Mouse (Mus musculus) CD4-positive, CD25-positive, alpha-beta regulatory T cell, adult 2 months (primary cell): ENCODE data around the gene Rictor.
"Not testable (repeated sequence)": the region's sequence is repeated elsewhere in the genome, so short reads cannot be mapped to it uniquely, and the experiment has no call there.

Experiments
- DNase-seq: peaks from one replicate; pipeline ENCODE4 v3.0.0-alpha.2; 2012; ENCODE audit warnings: low read depth, low spot score

Rictor gene

DNA sequence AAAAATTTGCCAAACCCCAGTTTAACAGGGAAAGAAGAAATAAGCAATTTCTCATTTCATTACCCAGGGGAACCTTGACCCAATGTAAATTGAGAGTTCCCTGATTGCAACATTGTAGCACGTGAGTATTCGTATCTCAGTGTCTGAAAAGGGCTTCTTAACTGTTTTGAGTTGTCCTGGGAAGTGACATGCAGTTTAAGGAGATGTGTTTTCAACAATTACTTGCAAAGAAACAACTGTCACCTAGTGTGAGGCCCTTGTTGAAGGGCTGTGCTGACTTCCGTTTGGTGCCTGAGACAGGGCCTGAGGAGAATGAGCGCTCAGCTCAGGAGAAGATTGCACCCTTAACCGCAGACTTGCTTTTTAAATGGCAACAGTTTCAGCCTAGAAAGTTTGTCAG is 24.9 kb downstream of the Rictor start:
- peak; percentile 35 for DNase-seq

DNA sequence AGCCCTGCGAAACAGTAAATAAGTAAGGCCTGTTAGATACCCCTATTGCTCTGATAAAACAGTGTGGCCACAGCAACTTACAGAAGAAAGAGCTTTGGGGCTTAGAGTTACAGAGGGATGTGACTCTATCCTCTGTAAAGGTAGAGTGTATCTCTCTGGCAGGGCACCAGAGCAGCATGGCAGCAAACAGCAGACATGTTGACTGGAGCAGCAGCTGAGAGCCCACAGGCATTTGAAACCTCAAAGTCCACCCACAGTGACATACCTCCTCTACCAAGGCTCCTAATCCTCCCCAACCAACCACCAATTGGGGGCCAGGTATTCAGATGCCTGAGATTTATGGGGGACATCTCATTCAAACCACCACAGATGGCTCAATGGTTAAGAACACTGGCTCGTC is 31.0 kb downstream of the Rictor start:
- no peak for DNase-seq

DNA sequence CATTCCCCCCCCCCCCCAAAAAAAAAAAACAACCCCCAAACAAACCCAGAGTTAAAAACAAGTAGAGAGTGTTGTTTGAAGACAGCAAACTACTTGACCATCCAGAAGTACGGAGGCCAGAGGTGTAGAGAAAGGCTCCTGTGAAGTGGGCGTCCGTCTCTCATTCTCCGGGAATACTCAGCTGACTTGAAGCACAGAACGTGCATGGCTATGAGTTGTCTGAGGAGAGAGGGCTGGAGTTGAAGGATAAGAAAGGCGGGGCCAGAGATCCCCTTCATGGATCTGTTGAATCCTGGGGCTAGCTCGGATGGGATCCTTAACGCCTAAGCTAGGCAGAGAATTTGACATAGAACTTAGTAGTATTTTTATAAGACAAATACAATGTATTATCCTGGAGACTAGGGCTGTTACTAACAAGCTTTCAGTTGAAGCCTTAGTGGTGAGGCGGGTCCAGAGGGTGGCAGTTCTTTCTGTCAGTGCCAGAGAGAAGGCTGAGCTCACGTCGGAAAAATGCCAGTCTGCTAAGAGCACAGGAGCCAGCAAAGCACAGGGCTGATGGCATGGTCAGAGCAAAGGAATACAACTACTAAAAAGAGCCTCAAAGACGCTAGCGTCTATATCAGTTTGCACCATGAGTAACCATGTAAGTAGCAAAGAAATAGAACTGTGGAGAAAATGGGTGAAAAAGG is 34.3 kb downstream of the Rictor start:
- DNase-seq = no peak

DNA sequence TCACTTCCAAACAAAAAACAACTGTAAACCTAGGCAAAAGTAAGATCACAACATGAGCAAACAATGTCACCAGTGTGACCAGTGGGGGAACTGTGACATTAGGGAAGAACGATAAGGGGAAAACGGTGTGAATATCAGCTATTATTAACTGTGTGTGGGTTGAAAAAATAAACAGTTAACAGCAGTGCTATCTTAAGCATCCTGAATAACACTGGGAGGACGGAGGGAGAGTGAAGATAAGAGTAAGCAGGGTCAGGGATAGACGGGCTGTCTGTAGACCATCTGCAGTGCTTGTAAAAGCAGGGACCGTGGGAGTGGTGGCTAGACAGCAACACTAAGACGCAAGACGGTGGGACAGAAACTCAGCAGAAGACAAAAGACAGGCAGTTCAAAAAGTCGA is 35.5 kb downstream of the Rictor start:
- DNase-seq = no peak

DNA sequence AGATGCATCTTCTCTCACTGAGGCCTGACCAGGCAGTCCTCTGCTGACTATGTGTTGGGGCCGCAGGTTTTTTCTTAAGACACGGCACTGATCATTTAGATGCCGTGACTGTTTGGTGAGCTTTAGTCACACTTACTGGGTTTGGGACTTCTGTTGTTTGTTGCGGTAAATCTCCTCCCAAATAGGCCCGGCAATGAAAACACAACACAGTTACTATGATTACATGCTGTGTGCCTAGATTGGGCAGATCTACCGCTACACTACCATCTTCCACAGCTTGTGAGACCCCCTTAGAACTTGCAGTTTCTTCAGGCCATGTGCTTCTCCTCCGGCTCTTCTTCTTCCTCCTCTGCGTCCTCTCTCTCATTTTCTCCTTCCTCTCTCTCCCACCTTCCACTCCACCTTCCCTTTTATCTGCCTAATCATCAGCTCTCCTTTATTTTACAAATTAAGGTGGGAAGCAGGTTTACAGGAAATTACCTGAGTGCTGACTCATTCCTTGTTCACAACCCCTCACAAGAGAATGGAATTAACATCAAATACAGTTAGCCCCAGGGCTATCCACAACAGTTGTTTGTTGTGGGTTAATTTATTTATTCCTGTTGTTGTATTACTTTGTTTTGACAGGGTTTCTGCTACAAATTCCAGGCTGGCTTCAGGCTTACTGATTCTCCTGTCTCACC is 38.3 kb downstream of the Rictor start:
- DNase-seq = not testable (repeated sequence)

DNA sequence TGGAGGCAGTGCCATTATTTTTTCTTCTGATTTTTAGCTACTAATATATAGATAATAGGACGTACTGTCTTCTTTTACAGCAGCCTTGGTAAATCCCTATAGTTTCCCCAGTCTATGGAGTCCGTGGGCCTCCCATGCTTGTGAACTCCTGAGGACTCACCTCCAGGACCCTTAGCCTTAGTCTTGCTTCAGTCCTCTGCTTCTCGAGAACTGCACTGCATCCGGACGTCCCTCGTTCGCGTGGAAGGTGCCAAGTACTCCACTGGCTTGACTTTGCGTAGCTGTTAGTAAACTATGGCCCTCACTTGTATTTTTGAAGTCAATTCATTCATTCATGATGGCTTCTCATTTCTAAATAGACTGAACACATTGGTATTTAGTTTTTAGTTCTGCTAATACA is 38.8 kb downstream of the Rictor start:
- DNase-seq = no peak

DNA sequence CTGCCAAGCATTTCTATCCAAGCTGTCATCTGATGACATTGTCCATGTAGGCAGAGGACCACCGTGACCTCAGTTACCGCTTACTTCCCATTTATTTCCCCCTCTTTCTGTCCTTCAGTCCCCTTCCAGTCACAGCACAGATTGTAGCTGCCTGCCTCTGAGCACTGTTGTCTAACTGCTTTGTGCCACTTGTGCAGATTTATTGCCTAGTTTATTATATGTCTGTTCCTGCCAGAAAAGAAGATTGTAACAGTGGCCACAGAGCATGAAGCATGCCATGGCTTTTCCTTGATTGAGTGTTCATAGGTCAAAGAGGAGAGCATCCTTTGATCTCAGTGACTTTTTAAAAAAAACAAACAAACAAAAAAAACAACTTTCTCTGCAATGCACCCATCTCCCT is 46.2 kb downstream of the Rictor start:
- no peak for DNase-seq

DNA sequence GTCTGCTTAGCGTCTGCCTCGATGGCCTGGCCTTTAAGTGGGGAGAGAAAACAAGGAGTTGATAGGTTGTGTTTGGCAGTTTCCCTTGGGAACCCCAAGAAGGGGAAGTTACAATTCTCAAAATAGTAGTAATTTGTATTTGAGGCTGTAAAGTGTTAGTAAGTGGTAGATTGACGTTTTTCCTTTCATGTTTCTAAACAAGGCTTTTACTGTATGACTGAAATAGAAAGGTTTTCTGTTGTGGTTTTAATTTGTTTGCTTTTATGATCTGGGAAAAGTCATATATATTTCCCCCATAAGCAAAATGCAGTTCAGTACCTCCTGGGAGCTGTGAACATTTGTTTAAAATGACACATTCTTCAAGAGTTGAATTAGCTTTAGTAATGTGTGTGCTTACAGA is 64.1 kb downstream of the Rictor start:
- no peak for DNase-seq

DNA sequence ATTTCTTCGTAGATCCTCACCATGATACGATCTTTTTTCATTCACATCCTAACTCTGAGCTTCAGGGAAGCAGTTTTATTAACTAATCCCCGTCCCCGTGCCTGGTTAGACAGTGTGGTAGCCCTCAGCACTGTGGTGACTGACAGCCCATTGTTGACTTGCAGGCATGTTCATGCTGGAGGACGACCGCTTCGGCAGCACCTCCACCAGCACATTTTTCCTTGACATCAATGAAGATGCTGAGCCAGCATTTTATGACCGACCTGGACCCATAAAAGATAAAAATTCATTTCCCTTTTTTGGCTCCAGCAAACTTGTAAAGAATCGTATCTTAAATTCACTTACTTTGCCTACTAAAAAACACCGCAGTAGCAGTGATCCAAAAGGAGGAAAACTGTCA is 78.0 kb downstream of the Rictor start:
- DNase-seq = no peak

DNA sequence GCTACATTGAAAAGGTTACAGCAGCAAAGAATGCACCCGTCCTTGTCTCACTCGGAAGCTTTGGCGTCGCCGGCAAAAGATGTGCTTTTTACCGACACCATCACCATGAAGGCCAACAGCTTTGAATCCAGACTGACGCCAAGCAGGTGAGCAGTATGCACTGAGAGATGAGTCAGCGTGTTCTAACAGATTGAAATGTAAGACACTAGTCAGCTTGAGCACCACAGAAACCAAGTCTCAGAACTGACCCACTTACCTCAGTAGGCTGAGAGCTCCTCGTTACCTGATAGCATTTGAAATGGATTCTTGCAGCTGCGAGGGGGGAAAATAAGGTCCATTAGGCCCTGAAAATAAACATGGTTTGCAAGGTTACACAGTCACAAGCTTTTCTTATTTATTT is 79.1 kb downstream of the Rictor start:
- no peak for DNase-seq

DNA sequence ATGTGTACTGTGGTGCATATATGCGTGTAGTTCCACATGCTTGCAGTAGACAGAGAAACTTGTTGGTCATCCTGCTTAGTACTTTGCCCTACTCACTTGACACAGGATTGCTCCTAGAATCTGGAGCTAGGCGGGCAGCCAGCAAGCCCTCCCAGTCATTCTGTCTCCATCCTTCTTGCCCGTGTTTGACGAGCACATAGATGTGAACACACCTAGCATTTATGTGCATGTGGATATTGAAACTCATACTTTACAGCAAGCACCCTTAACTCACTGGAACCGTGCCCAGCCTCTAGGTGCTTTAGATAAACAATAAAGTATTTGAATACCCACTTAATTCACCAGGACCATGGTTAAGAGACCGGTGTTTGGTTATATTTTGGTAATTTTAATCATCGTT is 81.8 kb downstream of the Rictor start:
- no peak for DNase-seq

DNA sequence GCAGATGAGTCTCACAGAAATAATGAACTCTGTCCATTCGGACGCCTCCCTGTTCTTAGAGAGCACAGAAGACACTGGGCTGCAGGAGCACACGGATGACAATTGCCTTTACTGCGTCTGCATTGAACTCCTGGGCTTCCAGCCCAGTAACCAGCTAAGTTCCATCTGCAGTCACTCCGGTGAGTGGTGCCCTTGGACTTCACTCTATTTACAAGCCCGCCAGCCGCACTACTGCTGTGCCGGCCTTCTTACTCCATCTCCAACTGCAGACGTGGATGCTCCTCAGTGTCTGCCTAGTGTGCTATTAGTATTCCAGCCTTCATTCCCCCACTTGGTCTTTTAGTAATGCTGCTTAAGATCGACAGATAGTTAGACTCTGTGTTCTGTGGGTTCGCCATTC is 83.5 kb downstream of the Rictor start:
- DNase-seq = no peak

DNA sequence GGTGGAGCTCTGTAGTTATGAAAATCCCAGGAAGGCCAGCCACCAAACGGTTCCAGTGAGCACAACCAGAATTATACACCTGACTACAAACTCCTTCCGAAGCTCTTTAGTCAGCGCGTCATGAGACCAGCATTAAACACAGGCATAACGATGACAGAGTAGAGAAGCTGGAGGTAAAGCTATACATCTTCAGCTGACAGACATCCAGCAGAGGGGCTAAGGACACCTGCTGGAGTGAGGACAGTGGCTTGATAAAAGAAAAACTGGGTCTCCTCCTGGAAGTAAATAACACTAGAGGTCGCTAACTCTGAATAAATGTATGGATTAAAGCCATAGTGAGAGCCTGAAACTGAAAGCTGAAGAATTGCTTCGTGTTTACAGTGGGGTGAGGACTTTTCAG is 84.7 kb downstream of the Rictor start:
- no peak for DNase-seq

DNA sequence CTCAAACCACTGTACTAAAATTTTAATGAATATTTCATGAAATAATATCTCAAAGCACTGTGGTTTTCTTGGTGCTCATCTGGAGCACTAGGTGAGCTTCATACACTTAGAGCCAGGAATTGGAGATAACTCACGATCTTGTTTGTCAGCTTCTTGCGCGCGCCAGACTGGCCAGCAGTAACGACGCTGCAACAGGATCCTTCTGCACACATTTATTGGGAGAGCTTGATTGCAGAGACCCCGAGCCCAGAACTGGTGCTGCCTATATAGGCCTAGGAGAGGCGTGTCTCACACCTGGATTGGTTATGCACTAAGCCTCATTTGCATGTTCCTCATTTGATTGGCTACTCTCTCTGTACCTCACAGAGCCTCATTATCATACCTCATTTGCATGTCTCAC is 93.0 kb downstream of the Rictor start:
- DNase-seq = not testable (repeated sequence)

DNA sequence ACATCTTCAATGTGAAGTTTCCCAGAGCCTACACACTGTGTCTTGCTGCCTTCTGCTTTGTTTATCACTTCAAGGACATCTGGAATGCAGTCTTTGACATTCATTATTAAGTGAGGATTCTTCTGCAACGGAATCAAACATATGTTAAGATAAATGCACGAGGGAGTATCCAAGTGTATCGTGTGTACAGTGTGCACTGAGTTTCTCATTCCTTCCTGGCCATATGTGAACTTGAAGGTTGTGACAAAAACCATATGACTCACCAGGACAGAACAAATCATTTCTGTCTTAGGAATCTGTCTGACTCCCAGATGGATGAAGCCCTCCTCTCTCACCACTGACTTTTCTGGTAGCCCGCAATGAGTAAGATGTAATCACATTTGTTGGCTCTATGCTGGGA is 107.6 kb downstream of the Rictor start:
- no peak for DNase-seq

DNA sequence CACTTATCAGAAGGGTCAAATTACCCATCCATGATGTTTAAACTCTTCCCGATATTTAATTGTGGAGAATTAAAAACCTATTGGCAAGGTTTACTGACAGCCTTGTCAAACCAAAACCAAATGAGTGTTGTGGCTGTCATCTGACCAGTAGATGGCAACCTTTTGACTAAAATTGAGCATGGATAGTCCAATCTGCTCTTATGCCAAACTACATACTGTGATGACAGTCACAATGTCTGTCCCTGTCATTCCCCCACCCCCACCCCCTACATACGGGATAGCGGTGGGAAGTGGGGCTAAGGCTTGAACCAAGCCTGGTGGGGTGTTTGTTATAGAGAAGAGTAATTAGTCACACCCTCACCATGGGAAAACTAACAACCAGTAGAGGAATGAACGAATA is 132.0 kb downstream of the Rictor start:
- DNase-seq = peak; percentile 7

DNA sequence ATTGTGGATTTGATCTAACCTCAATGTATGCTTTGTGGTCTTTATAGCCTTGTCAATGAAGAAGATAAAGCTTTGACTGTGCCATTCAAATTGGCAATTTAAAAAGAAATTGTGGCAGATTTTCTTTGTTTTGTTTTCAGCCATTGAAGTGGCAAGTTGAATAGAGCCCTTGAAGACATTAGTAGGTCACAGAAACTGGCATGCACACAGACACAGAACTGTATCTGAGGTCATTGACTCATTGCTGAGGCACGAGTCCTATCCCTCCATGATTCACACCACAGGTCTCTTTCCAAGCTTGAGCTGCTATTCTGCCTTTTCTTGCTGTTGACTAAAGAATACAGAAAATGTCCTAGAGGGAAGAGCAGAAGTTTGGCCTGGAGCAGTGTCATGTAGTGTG is 141.7 kb downstream of the Rictor start:
- DNase-seq = no peak
